ENCODE assay signal across 9 mouse cellular contexts in the genomic region with DNA sequence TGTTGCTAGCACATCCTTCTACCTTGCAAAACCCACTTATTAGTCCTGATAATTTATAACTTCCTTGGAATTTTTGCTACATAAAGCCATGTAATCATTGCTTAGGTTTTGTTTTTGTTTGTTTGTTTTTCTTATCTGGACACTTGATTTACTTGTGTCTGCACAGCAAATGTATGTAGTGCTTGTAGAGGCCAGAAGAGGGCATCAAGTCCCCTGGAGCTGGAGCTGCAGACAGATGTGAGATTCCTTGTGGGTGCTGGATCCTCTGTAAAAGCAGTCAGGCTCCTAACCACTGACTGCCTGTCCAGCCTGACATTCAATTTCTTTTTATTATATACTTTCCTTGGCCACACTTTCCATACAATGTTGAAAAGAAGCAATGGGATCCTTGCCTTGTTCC. TPM values are rescaled to one million over a fixed set of nuclear protein-coding genes. Genes with fewer than 3 reads are reported as not detected.
A peak's percentile ranks its signal among the peaks of the same experiment; 100 is the strongest.
DNase-seq lines count a peak whose midpoint lies in the region; ATAC-seq and TF ChIP-seq lines count a peak whose summit lies in the region.
"Had no signal": no experiment of that assay in that cellular context is flagged by ENCODE, and none has a peak within 500 bp of the region (broad histone marks: within the 10 kb centered on the region; RNA-seq: fewer than 3 reads in every experiment).

No protein-coding gene starts in this region.

- no peak overlapping the region for H3K27ac ChIP-seq in neural tube, embryonic 11.5 days (ENCODE audit: low read depth, low read length)
- no peak overlapping the region for H3K27ac ChIP-seq in hindbrain, postnatal 0 days
- H3K27ac ChIP-seq in small intestine, adult 2 months (ENCODE audit: insufficient read depth, low read depth, low read length) = no peak overlapping the region

- H3K36me3 ChIP-seq in neural tube, embryonic 11.5 days (ENCODE audit: control insufficient read depth, insufficient read depth, low read length) = peaks cover 2% of the 10 kb centered on the region; the same call in 1 of the 2 replicates
- H3K36me3 ChIP-seq in hindbrain, postnatal 0 days (ENCODE audit: insufficient read depth, low read length) = peaks cover 10% of the 10 kb centered on the region; the same call in 1 of the 2 replicates
- H3K36me3 ChIP-seq in small intestine, adult 2 months (ENCODE audit: control insufficient read depth, insufficient read depth, low read length) = peaks cover 3% of the 10 kb centered on the region; the same call in 1 of the 2 replicates

- no peak for TF ChIP-seq POLR2A in small intestine, adult 2 months (IDR thresholded peaks at IDR 0.05; ENCODE audit: low read depth, low read length)

- no peaks in the 10 kb centered on the region for H3K27me3 ChIP-seq in neural tube, embryonic 11.5 days (ENCODE audit: control insufficient read depth, insufficient read depth, low read length)
- no peaks in the 10 kb centered on the region for H3K27me3 ChIP-seq in hindbrain, postnatal 0 days (ENCODE audit: insufficient read depth, low read length)
- no peaks in the 10 kb centered on the region for H3K27me3 ChIP-seq in small intestine, adult 2 months (ENCODE audit: control insufficient read depth, insufficient read depth, low read length)

- no peak for ATAC-seq in neural tube, embryonic 11.5 days (ENCODE audit: insufficient read depth, low FRiP score, low TSS enrichment)
- no peak for ATAC-seq in hindbrain, postnatal 0 days
- no peak for ATAC-seq in frontal cortex, adult (ENCODE audit: low TSS enrichment)

- H3K9me3 ChIP-seq in neural tube, embryonic 11.5 days (ENCODE audit: control insufficient read depth, low read length) = no peaks in the 10 kb centered on the region
- H3K9me3 ChIP-seq in hindbrain, postnatal 0 days (ENCODE audit: low read length) = no peaks in the 10 kb centered on the region
- H3K9me3 ChIP-seq: G1E had no signal

- no peak overlapping the region for H3K9ac ChIP-seq in neural tube, embryonic 11.5 days (ENCODE audit: low read length)
- no peak overlapping the region for H3K9ac ChIP-seq in hindbrain, postnatal 0 days (replicated peaks; ENCODE audit: low read length)

- TF ChIP-seq CTCF in hindbrain, postnatal 0 days (IDR thresholded peaks at IDR 0.05; ENCODE audit: low read depth) = peak; percentile 67
- peak; percentile 60; the same call in 1 of the 2 replicates for TF ChIP-seq CTCF in small intestine, adult 2 months (IDR thresholded peaks at IDR 0.05; ENCODE audit: extremely low read depth, insufficient read length, insufficient replicate concordance, low read depth, low read length)

- H3K4me3 ChIP-seq in neural tube, embryonic 11.5 days (ENCODE audit: low read depth, low read length) = no peak overlapping the region
- no peak overlapping the region for H3K4me3 ChIP-seq in hindbrain, postnatal 0 days (ENCODE audit: low read length)
- H3K4me3 ChIP-seq in small intestine, adult 2 months (ENCODE audit: low read depth, low read length) = no peak overlapping the region

- H3K4me1 ChIP-seq in neural tube, embryonic 11.5 days (ENCODE audit: control insufficient read depth, insufficient read depth, low read length) = peaks cover 8% of the 10 kb centered on the region
- H3K4me1 ChIP-seq in hindbrain, postnatal 0 days (ENCODE audit: insufficient read depth, low read length) = peaks cover 10% of the 10 kb centered on the region
- H3K4me1 ChIP-seq in small intestine, adult 2 months (ENCODE audit: control insufficient read depth, insufficient read depth, insufficient read length, low read length) = peaks cover 23% of the 10 kb centered on the region

- no peak overlapping the region for H3K4me2 ChIP-seq in neural tube, embryonic 11.5 days (ENCODE audit: low read depth)
- no peak overlapping the region for H3K4me2 ChIP-seq in hindbrain, postnatal 0 days (ENCODE audit: low read depth, low read length)

- peak; percentile 11 for DNase-seq in cerebellum, adult 8-10 months
- DNase-seq in cerebellum, adult 11 months = no peak
- peak; percentile 24 for DNase-seq in neural tube, embryonic 11.5 days (ENCODE audit: low spot score)
- no peak for DNase-seq in neural tube, embryonic 10.5 days (ENCODE audit: extremely low spot score, low spot score)
- peak; percentile 59 for DNase-seq in hindbrain, postnatal 0 days (ENCODE audit: low spot score)
- DNase-seq in urinary bladder, adult 18-20 months (ENCODE audit: low spot score in 2 of 2) = no peak

RNA-seq across cellular contexts. Expression of a gene that starts 21.8 kb away (rescaled TPM):
- 9.6 and 11.5 TPM in 2 replicates for polyA plus RNA-seq in neural tube, embryonic 11.5 days (2014; fragmentation: Nextera tagmentation; extraction: Ambion mirVana)
- 29.8 and 37.7 TPM in 2 replicates for total RNA-seq in hindbrain, postnatal 0 days (2014; rRNA removed)
- 12.0 and 14.1 TPM in 2 replicates for polyA plus RNA-seq in hindbrain, postnatal 0 days (2015; fragmentation: Nextera tagmentation; extraction: Ambion mirVana)
- polyA plus RNA-seq in small intestine, adult 2 months (2012; rRNA removed) = 5.0 and 12.4 TPM in 2 replicates

RNA-seq across cellular contexts. Expression of a gene that starts 26.1 kb away (rescaled TPM):
- polyA plus RNA-seq in neural tube, embryonic 11.5 days (2014; fragmentation: Nextera tagmentation; extraction: Ambion mirVana) = 195 and 204 TPM in 2 replicates
- 272 and 279 TPM in 2 replicates for total RNA-seq in hindbrain, postnatal 0 days (2014; rRNA removed)
- 165 and 166 TPM in 2 replicates for polyA plus RNA-seq in hindbrain, postnatal 0 days (2015; fragmentation: Nextera tagmentation; extraction: Ambion mirVana)
- polyA plus RNA-seq in small intestine, adult 2 months (2012; rRNA removed) = 42.7 and 160 TPM in 2 replicates

RNA-seq across cellular contexts. Expression of a gene that starts 33.6 kb away (rescaled TPM):
- polyA plus RNA-seq in neural tube, embryonic 11.5 days (2014; fragmentation: Nextera tagmentation; extraction: Ambion mirVana) = 4.3 and 5.1 TPM in 2 replicates
- 11.1 and 12.8 TPM in 2 replicates for total RNA-seq in hindbrain, postnatal 0 days (2014; rRNA removed)
- 14.1 and 14.5 TPM in 2 replicates for polyA plus RNA-seq in hindbrain, postnatal 0 days (2015; fragmentation: Nextera tagmentation; extraction: Ambion mirVana)
- 7.2 and 13.8 TPM in 2 replicates for polyA plus RNA-seq in small intestine, adult 2 months (2012; rRNA removed)

Comparison
In these comparisons a context has a peak if more than half of its experiments do, and no peak if none do; other contexts are left out.
1. DNase-seq: peak in cerebellum, adult 8-10 months (single experiment), neural tube, embryonic 11.5 days (single experiment) and hindbrain, postnatal 0 days (single experiment); none in cerebellum, adult 11 months (single experiment), neural tube, embryonic 10.5 days (single experiment) and urinary bladder, adult 18-20 months (0 of 2).